Mouse (Mus musculus) left cerebral cortex, postnatal 36 days (tissue): ENCODE results near the gene Popdc3. TPM values are rescaled to one million over a fixed set of nuclear protein-coding genes. Genes with fewer than 3 reads are reported as not detected.

ENCODE experiments used
- total RNA-seq, 2 experiments: library from RNA; stranded (reverse); gene quantifications; 2 replicates each; pipeline ENCODE4 v1.2.3; 2021

Gene Popdc3
- total RNA-seq, 2 experiments from 2014 or later = 0.57 TPM

Other genes starting within 250 kb of the Popdc3 start
- 1 to 10 TPM; 8.9 to 9.0 TPM for gene Prep, start 110.9 kb upstream of the Popdc3 start, total RNA-seq
- gene Bves, start 157.7 kb downstream of the Popdc3 start, total RNA-seq = 1 to 10 TPM in 1 of 2 experiments, under 1 TPM in 1; 0.47 to 1.2 TPM